Mouse (Mus musculus): Measurements from ENCODE around the gene Tst.

The Tst gene

DNA sequence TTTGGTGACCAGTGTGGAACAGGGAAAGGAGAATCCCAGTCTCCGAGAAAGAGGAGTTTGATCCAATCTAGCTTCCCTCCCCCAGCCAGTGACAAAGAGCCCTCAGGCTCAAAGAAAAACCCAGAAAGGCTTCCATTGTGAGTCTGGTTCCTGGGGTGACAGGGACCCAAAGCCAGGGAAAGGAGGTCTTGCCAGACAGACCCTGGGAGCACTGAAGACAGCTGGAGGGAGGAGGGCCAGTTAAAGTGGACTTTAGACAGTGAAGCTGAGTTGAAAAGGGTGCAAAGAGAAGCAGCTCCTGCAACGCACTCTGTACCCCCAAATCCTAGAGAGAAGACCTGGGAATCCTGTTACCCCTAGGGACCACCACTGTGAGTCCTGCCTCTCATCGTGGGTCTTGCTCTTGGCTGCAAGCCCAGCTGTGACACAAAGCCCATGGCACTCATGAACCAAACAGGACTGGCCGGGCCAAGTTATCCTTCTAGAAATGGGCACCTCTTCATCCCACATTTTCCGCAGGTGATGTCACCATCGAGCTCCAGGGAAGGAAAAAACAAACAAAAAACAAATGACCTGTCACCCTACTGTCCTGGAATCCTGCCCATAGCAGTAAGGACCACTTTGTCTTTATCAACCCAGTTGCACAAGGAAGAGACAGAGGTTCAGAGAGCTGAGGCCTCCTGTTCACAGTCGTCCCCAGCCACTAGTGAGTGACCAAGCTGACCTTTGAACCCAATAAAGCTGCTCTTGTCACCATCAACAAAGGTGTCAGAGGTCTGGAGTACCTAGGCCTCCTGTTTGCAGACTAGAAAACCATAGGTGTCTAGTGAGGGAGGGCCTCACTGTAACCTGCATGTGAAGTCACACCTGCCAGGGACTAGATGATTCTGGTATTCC lies 21.2 kb downstream of the Tst start:
- no peak for DNase-seq

DNA sequence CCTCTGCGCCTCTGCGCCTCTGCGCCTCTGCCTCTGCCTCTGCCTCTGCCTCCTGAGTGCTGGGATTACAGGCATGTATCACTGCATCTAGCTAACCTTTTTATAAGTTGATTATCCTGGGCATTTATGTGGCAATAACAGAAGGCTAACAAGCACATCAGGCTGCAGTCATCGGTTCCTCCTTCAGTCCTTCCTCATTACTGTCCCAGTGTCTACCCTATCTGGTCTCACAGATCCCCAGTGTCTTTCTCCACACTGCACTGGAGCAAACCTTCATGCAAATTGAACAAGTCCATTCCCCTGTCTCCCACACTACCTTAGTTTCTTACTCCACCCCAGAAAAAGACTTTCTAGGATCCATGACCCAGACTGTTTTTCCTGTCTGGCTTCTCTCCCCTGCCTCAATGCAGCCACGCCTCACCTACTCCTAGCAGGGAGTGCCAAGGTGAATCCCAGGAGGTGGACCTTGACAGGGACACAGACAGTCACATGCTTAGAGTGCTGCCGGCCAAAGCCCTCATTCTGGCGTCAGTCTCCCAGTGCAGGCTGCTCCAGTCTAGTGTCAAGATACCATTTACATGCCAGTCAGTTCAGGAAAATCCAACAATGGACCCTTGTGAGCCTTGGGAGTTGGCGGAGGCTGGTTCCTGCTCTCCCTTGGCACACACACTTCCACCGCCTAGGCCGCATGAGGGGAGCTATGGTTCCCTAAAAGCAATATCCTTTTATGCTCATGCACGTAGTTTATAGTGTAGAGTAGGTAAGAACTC lies 22.1 kb downstream of the Tst start:
- DNase-seq, result no peak

DNA sequence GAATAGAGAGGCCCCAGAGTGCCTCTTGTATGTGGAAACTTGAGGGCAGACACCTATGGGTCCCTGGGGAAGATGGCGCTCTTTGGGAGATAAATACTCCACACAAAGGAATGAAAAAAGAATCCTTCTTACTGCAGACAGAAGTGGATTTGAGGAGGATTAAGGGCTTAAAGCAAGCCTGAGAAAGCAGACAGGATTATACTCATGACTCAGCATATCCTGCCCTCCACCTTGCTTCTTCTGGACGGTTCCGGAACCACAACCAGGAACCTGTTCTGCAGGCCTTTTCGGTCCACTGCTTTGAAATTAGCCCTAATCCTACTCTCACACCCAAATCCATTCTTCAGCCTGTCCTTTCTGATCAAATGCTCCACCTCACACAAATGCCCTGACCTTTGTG lies 23.6 kb downstream of the Tst start:
- DNase-seq, result no peak

DNA sequence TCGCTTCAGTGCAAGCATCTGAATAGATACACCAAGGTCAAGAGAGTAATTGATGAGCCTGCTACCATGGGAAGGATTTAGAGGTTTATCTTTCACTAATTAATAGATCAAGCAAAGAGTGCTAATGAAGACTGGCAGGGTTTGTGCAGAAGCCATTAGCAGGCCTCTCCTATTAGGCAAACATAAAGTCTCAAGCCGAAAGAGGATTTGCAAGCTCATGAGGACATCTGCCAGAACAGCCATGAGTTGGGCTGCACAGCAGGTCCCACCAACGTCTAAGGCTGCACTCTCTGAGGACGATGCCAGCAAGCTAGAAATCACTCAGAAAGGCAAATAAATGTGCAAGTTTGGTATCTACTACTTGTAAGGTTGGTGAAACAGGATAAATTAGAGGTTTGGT lies 25.0 kb downstream of the Tst start:
- no peak for DNase-seq

DNA sequence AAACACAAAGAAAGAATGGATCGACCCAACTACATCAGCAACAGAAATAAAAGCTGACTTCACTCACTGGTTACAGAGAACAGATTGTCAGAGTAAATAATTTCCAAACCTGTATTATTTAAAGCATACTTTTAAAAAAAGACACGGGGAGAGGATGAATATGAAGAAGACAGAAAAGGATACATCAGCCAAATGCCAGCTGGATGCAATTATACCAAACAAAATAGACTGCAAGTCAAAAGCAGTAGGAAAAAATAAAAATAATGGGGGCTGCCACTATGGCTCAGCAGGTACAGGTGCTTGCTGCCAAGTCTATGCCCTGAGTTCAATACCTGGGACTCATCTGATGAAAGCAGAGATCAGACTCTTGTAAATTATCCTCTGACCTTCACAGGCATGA lies 25.5 kb downstream of the Tst start:
- DNase-seq, result no peak

DNA sequence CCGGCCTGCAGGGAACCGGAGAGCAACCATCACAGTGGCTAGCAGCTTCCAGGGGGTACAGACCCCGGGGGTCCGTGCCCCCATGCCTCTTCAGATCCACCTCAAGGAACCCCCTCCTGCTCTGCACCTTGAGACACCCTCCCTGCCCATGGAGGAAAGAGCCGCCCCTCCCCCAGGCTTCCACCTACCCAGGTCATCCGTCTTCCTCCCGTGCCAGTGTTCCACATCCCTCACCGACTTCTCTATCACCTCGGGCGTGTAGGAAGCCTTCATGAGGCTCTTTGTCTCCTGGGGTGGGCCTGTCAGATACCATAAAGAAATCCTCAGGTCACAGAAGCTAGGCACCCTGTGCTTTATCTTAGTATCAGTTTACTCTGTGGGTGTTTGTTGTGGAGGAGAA lies 27.2 kb downstream of the Tst start:
- DNase-seq, result no peak

DNA sequence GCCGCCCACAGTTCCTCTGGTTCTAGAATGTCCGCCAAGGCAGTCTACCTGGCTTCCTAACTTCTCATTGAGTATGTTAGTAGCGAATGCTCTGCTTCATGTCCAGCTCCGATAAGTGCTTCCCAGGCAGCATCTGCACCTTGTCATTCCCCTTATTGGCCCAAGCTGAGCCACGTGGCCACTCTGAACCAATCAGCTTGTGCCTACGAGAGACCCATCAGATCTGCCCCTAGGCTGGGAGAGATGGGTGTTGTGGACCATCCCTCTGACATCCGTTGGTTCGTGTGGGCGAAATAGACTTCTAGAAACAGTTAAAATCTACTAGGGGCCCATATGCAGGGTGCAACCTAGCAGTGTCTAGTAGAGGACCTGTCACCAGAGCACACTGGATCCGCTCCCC lies 27.8 kb downstream of the Tst start:
- DNase-seq, result no peak

DNA sequence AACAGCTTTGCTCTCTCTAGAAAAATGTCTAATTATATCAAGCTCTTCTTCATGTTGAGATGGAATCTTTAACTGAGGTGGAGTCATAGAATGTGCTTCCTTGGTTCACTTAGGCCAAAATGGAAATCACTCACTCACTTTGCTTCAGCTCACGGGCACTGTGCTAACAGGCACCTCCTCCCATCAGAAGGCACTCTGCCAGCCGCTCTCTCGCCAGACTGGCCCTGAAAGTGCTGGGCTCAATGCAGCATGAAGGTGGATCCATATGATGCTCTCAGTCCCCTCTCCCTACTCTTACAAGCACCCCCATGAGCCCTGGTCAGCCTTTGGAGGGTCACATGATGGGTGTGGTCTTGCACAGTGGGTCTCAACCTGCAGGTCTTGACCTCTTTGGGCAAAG lies 31.5 kb downstream of the Tst start:
- DNase-seq, result peak in 1 of 2 experiments; percentile 48

DNA sequence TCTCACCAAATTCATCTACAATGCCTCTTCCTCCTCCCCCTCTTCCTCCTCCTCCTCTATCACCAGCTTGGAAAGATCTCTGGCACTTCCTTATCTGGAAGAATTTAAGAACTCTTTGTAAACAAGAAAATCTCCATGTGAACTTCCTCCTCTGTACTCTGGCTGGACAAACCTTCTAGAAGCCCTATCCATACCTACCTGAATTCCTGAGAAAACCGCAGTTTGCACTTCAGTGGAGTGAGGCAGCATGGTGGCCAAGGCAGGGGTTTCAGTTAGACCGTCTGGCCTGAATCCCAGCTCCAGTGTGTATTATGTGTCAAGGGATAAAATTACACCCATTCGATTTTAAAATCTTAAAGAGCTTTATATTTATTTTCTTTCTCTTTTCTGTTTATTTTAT lies 32.9 kb downstream of the Tst start:
- DNase-seq, result peak; percentile 44 to 70

DNA sequence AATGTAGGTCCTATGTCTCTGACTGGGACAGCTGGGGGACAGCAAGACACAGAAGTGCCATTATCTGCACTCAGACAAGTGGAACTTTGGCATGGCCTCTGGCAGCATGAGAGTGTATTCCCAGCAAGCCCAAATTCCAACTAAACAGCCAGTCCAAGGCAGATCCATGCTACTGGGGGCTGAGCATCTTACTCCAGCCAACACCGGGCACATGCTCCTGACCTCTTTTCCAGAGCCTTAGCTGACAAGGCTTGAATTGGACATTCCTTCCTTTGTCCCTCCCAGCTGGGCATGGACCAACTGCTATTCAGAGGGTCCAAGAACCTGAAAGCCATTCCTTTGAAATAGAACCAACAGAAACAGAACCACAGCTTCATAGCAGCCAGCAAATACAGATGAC lies 36.1 kb downstream of the Tst start:
- no peak for DNase-seq

DNA sequence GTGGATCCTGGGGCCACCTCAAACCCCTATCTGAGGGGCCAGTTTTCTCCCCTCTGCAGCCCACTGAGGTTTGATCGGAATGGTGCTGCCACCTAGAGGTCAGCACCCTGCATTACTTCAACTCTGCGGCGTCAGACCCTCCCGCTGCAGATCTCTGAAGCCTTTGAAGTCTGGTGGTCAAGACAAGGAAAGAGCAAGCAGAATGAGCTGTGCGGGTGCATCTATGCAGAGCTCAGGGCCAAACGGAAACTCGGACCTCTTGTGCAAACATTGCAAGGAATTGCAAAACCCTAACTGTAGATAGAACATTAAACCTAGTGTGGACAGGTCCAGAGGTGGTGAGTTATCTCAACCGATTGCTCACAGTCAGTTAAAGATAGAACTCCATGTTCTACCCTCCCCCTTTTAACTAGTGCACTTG lies 36.8 kb downstream of the Tst start:
- peak; percentile 68 to 71 for DNase-seq

DNA sequence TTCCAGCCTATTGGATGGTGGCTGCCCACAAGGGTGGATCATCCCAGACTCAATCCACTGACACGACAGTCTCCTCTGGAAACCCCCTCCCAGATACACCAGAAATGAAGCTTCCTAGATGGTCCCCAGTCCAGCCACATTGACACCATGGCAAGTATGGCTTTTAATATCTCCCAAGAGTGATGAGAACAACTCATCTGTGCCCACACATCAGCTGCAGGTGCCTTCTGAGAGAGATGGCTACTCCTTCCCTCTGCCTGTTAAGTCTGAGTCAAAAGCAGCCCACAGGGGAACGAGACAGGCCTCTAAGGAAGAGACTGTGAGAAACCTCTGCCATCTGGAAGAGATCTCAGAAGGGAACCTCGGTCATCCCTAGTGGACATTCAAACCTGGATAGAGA lies 37.9 kb downstream of the Tst start:
- no peak for DNase-seq

DNA sequence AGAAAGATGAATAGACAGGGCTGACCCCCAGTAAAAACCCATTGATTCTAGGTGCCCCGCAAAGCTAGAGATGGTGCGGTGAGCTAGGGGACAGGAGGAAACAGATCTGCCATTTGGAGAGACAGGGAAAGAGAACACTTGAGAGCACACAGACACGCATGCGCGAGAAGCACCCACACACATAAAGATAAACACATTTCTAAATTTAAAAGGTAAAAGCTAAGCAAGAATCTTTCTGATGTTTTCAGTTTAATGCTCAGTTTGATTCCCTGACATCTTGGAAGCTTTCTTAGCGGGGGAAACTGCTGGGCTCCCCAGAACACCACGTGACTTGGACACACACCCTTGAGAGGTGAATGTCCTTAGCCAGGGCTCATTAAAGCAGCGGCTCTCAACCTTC lies 38.8 kb downstream of the Tst start:
- no peak for DNase-seq

DNA sequence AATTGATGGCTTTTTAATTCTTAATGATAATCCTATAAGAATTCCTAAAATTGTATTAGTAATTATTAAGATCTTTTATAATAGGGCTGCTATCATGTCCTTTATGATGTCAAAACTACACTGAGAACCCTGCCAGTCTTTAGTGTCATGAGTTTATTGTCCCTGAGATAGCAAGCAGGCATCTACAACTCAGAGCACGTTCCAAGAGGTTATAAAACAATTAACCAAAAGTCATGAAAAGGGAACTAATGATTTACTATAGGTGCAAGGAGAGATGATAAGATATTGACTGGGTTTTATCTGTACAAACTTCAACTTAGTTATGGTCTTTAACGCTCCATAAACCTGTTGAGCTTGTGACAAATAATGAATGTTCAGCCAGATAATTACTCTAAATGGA lies 39.8 kb downstream of the Tst start:
- DNase-seq, result no peak

DNA sequence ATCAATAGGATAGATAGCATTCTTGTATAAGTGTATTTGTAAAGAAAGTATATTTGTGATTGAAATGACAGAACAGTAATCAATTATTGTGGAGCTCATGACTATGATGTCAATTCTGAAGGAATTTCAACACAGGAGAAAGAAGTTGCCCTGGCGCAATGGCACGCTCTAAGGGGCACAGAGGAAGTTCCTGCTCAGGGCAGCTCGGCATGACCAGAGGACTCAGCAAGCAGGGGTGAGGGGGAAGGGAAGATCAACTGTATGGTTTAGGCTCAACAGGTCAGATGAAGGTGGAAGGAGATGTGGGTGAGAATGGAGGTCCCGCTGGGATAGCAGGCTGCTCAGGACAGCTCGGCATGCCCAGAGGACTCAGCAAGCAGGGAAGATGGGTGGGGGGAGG lies 50.2 kb downstream of the Tst start:
- peak in 1 of 2 experiments; percentile 23 for DNase-seq

DNA sequence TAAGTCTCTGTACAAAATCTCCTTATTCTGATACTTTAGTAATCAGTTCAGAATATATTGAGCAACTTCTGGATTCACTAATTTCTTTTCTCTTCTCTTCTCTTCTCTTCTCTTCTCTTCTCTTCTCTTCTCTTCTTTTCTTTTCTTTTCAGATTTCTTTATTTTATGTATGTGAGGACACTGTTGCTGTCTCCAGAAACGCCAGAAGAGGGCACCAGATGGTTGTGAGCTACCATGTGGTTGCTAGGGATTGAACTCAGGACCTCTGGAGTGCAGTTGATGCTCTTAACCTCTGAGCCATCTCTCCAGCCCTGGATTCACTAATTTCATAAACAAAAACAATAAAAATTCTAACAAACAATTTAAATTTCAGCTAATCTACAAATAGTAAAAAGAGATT lies 50.7 kb downstream of the Tst start:
- peak in 1 of 2 experiments; percentile 68 for DNase-seq

DNA sequence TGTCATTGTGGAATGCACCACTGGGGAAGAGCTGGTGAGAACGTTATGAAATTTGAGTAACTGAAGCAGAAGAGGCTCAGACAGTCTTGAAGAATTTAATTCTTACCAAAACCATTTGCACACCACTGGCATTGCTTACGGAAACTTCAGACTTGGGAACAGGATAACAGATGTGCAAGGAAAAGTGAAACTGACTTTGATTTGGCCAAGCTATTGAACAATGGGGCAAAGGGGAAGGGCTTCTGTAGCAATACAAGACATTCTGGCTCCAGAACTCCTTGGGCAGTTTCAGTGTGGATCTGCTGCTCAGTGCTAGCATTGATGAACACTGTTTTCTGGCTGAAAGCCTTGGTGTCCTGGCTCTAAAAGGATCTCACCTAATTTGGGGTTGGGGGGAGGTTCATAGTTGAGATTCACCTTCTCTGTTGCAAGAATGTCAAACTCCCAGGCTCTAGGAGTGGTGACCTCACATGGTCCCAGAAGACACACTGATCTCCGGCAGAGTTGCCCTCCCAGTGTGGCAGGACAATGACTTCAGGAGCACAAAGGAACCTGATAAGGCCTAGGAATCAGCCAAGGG lies 54.0 kb downstream of the Tst start:
- peak in 1 of 2 experiments; percentile 17 for DNase-seq
